Comparison of ENCODE assay signal across 9 mouse cellular contexts in the genomic region with DNA sequence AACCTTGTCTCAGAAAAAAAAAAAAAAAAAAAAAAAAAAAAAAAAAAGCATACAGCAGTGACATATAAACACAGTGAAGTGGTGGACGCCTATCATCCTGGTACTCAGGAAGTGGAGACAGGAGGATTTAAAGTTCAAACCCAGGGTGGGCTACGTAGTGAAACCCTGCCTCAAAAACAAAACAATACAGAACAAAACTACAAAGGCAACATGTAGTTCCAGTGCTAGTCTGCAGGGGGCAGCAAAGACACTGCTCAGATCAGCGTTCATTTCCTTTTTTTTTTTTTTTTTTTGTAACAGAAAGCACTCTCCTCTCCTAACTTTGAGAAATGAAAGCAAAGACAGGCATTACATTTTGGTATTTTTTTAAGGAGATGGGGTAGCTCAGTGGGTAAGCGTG.
DNase-seq lines count a peak whose midpoint lies in the region; ATAC-seq and TF ChIP-seq lines count a peak whose summit lies in the region.
"Had no signal": no experiment of that assay in that cellular context is flagged by ENCODE, and none has a peak within 500 bp of the region (broad histone marks: within the 10 kb centered on the region; RNA-seq: fewer than 3 reads in every experiment).

No protein-coding gene starts in this region.

- H3K4me2 ChIP-seq in limb, embryonic 14.5 days (replicated peaks; ENCODE audit: low read depth, low read length, severe bottlenecking), result no peak overlapping the region
- H3K4me2 ChIP-seq: heart, embryonic 15.5 days had no signal

- DNase-seq in adrenal gland, adult (ENCODE audit: inconsistent age in 2 of 2, low spot score in 1 of 2), result peak; percentile 12 to 71
- DNase-seq in adrenal gland, adult 8-10 months, result no peak
- DNase-seq in thymus, adult 2 months, result peak; percentile 53
- no peak for DNase-seq in thymus, adult 18-20 months
- DNase-seq in heart, postnatal 4 days, result peak; percentile 71
- DNase-seq in limb, embryonic 14.5 days (ENCODE audit: low spot score), result peak; percentile 83
- peak; percentile 20 for DNase-seq in right cerebral cortex, adult 18-20 months

- peak; percentile 86 for ATAC-seq in common myeloid progenitor, adult 5-6 weeks (replicated peaks; ENCODE audit: low read depth, poor library complexity, severe bottlenecking)
- ATAC-seq in limb, embryonic 14.5 days (ENCODE audit: low FRiP score, low read depth), result no peak

- no peak overlapping the region for H3K27ac ChIP-seq in thymus, adult 2 months (ENCODE audit: control insufficient read depth, insufficient read depth, low read length)
- no peak overlapping the region for H3K27ac ChIP-seq in limb, embryonic 14.5 days (replicated peaks; ENCODE audit: low read depth, low read length)
- H3K27ac ChIP-seq: heart, embryonic 15.5 days had no signal

- no peak for TF ChIP-seq POLR2A in thymus, adult 2 months (IDR thresholded peaks at IDR 0.05; ENCODE audit: control insufficient read depth, extremely low read depth, insufficient read depth, low read length, poor library complexity)
- no peak for TF ChIP-seq POLR2A in limb, embryonic 14.5 days (IDR thresholded peaks at IDR 0.05; ENCODE audit: borderline replicate concordance, extremely low read depth, insufficient read depth, insufficient read length)

- H3K9me3 ChIP-seq in limb, embryonic 14.5 days (ENCODE audit: control insufficient read depth, low read length), result no peaks in the 10 kb centered on the region
- H3K9me3 ChIP-seq: heart, embryonic 15.5 days had no signal

- no peak overlapping the region for H3K4me3 ChIP-seq in thymus, adult 2 months (ENCODE audit: control insufficient read depth, insufficient read depth, low read length)
- no peak overlapping the region for H3K4me3 ChIP-seq in limb, embryonic 14.5 days (replicated peaks; ENCODE audit: low read length)
- H3K4me3 ChIP-seq: heart, embryonic 15.5 days had no signal

- no peaks in the 10 kb centered on the region for H3K27me3 ChIP-seq in thymus, adult 2 months (ENCODE audit: control insufficient read depth, insufficient read depth, low read length)
- H3K27me3 ChIP-seq in limb, embryonic 14.5 days (ENCODE audit: control insufficient read depth, insufficient read depth, low read length), result no peaks in the 10 kb centered on the region
- H3K27me3 ChIP-seq: heart, embryonic 15.5 days had no signal

- 8% methylated on average over 4 of the region's 4 CpGs for WGBS in thymus, adult 2 months
- 26% methylated on average over 4 of the region's 4 CpGs for WGBS in limb, embryonic 14.5 days

- H3K9ac ChIP-seq in limb, embryonic 14.5 days (ENCODE audit: low read depth, low read length, severe bottlenecking), result no peak overlapping the region
- H3K9ac ChIP-seq: heart, embryonic 15.5 days had no signal

- TF ChIP-seq CTCF in thymus, adult 2 months (IDR thresholded peaks at IDR 0.05; ENCODE audit: borderline replicate concordance, control insufficient read depth, extremely low read depth, insufficient read depth, low read length, poor library complexity), result no peak

- H3K4me1 ChIP-seq in thymus, adult 2 months (replicated peaks; ENCODE audit: control insufficient read depth, insufficient read depth, low read length), result no peaks in the 10 kb centered on the region; the same call in 1 of the 2 replicates
- H3K4me1 ChIP-seq in limb, embryonic 14.5 days (ENCODE audit: control insufficient read depth, insufficient read depth, low read length), result no peaks in the 10 kb centered on the region
- H3K4me1 ChIP-seq: heart, embryonic 15.5 days had no signal

- no peaks in the 10 kb centered on the region for H3K36me3 ChIP-seq in thymus, adult 2 months (ENCODE audit: control insufficient read depth, insufficient read depth, low read length)
- H3K36me3 ChIP-seq in limb, embryonic 14.5 days (ENCODE audit: control insufficient read depth, insufficient read depth, low read length), result no peaks in the 10 kb centered on the region
- H3K36me3 ChIP-seq: heart, embryonic 15.5 days had no signal

Comparison
In these comparisons a context has a peak if more than half of its experiments do, and no peak if none do; other contexts are left out.
1. DNase-seq: peak in adrenal gland, adult (2 of 2), thymus, adult 2 months (single experiment), heart, postnatal 4 days (single experiment), limb, embryonic 14.5 days (single experiment) and right cerebral cortex, adult 18-20 months (single experiment); none in adrenal gland, adult 8-10 months (single experiment) and thymus, adult 18-20 months (0 of 2).